Mouse (Mus musculus): ENCODE results near the gene Gm5431. TPM values are rescaled to one million over a fixed set of nuclear protein-coding genes. Genes with fewer than 3 reads are reported as not detected.

The Gm5431 gene
- polyA plus RNA-seq, 1 experiment from 2014 or later = 0.20 TPM

- H3K27ac ChIP-seq (ENCODE audit: low read length) = no peak overlapping the region
- ATAC-seq = no peak
- H3K4me3 ChIP-seq (replicated peaks; ENCODE audit: low read length) = no peak overlapping the region
- H3K4me1 ChIP-seq (replicated peaks; ENCODE audit: control insufficient read depth, insufficient read depth, low read length) = peaks cover 15% of the 10 kb centered on the region
- 87% methylated on average over 7 of the region's 7 CpGs for WGBS
- H3K4me2 ChIP-seq (ENCODE audit: low read length) = no peak overlapping the region
- H3K36me3 ChIP-seq (ENCODE audit: control insufficient read depth, insufficient read depth) = no peaks in the 10 kb centered on the region
- H3K9me3 ChIP-seq (ENCODE audit: control insufficient read depth, low read length) = no peaks in the 10 kb centered on the region
- H3K9ac ChIP-seq (replicated peaks; ENCODE audit: low read depth, low read length) = no peak overlapping the region
- no peaks in the 10 kb centered on the region; the same call in 1 of the 2 replicates for H3K27me3 ChIP-seq (replicated peaks; ENCODE audit: control insufficient read depth, insufficient read depth, low read length)
Observed at GRCm38 (mm10) chr11:48872695-48873300, 29.2 kb downstream of the Gm5431 start.

GRCm38 (mm10) chr11:48871817-48872541 is 30.0 kb downstream of the Gm5431 start:
- H3K27ac ChIP-seq (ENCODE audit: low read length) = no peak overlapping the region
- peaks cover 15% of the 10 kb centered on the region for H3K4me1 ChIP-seq (replicated peaks; ENCODE audit: control insufficient read depth, insufficient read depth, low read length)
- no peaks in the 10 kb centered on the region for H3K9me3 ChIP-seq (ENCODE audit: control insufficient read depth, low read length)
- peak; percentile 41 for ATAC-seq
- H3K4me3 ChIP-seq (replicated peaks; ENCODE audit: low read length) = peak overlapping the region; percentile 43
- 8% methylated on average over 17 of the region's 17 CpGs for WGBS
- no peaks in the 10 kb centered on the region; the same call in 1 of the 2 replicates for H3K27me3 ChIP-seq (replicated peaks; ENCODE audit: control insufficient read depth, insufficient read depth, low read length)
- H3K4me2 ChIP-seq (ENCODE audit: low read length) = peak overlapping the region; percentile 83
- H3K9ac ChIP-seq (replicated peaks; ENCODE audit: low read depth, low read length) = peak overlapping the region; percentile 54
- H3K36me3 ChIP-seq (ENCODE audit: control insufficient read depth, insufficient read depth) = no peaks in the 10 kb centered on the region

DNA sequence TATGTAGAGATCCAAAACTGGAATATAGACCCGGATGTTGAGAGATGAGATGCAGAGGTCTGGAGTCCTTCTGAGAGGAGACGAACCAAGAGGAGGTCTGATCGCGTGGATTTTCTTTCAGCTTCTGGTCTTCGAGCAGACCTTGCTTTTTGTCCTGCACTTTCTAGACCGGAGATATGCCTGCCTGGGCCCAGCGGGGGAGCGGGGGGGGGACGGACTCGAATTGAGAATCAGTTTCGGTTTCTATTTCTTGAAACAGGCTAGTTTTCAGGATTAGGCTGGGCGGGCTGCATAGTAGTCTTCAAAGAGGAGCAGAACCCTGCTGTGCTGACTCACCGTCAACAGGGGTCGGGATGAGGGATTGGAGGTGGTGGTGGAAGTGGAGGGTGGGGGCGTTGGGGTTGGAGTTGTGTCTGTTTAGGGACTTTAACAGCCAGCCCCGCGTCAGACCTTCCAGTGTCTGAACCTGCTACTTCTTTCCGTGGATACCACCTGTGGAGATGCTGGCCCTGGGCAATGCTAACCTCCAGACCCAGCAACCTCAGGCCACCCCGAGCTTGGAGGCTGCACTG is 30.7 kb downstream of the Gm5431 start, which contains the start of gene Irgm1:
Gene Irgm1, minus strand, starts transcription at position 483 of the 572 bp plus-strand sequence.
- Histone ChIP-seq H3K27me3 (replicated peaks; ENCODE audit: control insufficient read depth, insufficient read depth, low read length) (no peaks in the 10 kb centered on the region; the same call in 1 of the 2 replicates), H3K27ac (ENCODE audit: low read length) (no peak within 1 kb of the TSS), H3K4me2 (ENCODE audit: low read length) (peak within 1 kb of the TSS; percentile 83), H3K9ac (replicated peaks; ENCODE audit: low read depth, low read length) (peak within 1 kb of the TSS; percentile 54), H3K36me3 (ENCODE audit: control insufficient read depth, insufficient read depth) (no peaks in the 10 kb centered on the region), H3K4me3 (replicated peaks; ENCODE audit: low read length) (peak within 1 kb of the TSS; percentile 43), H3K9me3 (ENCODE audit: control insufficient read depth, low read length) (no peaks in the 10 kb centered on the region), H3K4me1 (replicated peaks; ENCODE audit: control insufficient read depth, insufficient read depth, low read length) (peaks cover 15% of the 10 kb centered on the region)
- peak; percentile 60 for ATAC-seq
- 1% methylated on average over 19 of the region's 19 CpGs for WGBS

DNA sequence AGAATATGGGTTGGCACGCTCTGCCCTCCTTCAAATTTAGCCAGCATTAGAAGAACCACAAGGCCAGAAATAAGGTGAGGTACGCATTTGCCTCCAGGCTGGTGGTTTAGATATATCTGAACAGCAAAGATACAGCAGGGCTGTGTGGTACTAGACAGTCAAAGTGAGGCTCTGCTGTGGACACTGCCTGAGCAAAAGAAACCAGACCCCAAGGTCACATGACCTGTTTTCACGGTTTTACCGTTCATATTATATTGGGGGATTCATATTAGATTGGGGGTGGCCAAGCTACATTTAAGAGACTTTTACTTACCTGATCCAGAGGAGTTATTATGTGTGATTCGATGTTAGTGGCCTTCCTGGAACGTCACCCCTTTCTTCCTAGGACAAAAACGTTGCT is 31.2 kb downstream of the Gm5431 start:
- H3K9me3 ChIP-seq (ENCODE audit: control insufficient read depth, low read length) = no peaks in the 10 kb centered on the region
- no peaks in the 10 kb centered on the region for H3K36me3 ChIP-seq (ENCODE audit: control insufficient read depth, insufficient read depth)
- ATAC-seq = no peak
- peak overlapping the region; percentile 83 for H3K4me2 ChIP-seq (ENCODE audit: low read length)
- no peak overlapping the region for H3K27ac ChIP-seq (ENCODE audit: low read length)
- H3K27me3 ChIP-seq (replicated peaks; ENCODE audit: control insufficient read depth, insufficient read depth, low read length) = no peaks in the 10 kb centered on the region; the same call in 1 of the 2 replicates
- peak overlapping the region; percentile 54 for H3K9ac ChIP-seq (replicated peaks; ENCODE audit: low read depth, low read length)
- peak overlapping the region; percentile 43 for H3K4me3 ChIP-seq (replicated peaks; ENCODE audit: low read length)
- H3K4me1 ChIP-seq (replicated peaks; ENCODE audit: control insufficient read depth, insufficient read depth, low read length) = peaks cover 15% of the 10 kb centered on the region
- WGBS = 32% methylated on average over 7 of the region's 7 CpGs

DNA sequence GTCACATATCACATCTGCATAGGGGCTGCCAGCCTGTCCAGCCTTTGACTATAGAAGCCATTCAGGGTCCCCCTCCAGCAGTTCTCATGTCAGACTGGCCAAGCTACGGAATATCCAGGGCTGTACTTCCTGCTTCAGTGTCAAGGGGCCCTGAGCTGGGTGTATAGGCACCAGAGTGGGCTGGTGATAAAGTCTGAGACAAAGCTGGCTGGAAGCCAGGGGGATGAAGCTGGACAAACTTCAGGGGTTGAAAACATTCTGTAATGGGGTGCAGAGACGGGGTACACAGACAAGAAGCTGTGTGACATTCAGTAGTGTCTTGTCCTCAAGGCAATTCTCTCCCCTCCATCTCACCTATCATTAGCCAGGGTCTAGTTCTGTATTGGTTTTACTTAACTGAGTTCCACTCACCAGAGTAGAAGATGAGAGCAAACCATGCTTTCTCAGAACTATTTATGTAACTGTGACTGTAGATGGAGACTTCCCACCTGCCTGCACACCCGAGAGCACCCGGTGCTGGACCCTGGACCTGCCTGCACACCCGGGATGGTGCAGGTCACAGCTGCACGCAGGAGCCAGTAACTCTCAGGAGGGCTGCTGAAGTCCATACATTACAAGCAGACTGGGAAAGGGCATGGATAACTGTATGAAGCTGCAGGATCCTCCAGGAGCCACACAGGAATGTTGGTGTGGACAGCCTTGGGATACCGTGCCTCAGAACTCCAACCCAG is 32.5 kb downstream of the Gm5431 start:
- H3K4me2 ChIP-seq (ENCODE audit: low read length) = no peak overlapping the region
- WGBS = 78% methylated on average over 7 of the region's 7 CpGs
- no peaks in the 10 kb centered on the region for H3K36me3 ChIP-seq (ENCODE audit: control insufficient read depth, insufficient read depth)
- no peaks in the 10 kb centered on the region for H3K9me3 ChIP-seq (ENCODE audit: control insufficient read depth, low read length)
- peaks cover 15% of the 10 kb centered on the region for H3K4me1 ChIP-seq (replicated peaks; ENCODE audit: control insufficient read depth, insufficient read depth, low read length)
- H3K27me3 ChIP-seq (replicated peaks; ENCODE audit: control insufficient read depth, insufficient read depth, low read length) = no peaks in the 10 kb centered on the region; the same call in 1 of the 2 replicates
- no peak overlapping the region for H3K27ac ChIP-seq (ENCODE audit: low read length)
- no peak overlapping the region for H3K4me3 ChIP-seq (replicated peaks; ENCODE audit: low read length)
- ATAC-seq = no peak
- no peak overlapping the region for H3K9ac ChIP-seq (replicated peaks; ENCODE audit: low read depth, low read length)

DNA sequence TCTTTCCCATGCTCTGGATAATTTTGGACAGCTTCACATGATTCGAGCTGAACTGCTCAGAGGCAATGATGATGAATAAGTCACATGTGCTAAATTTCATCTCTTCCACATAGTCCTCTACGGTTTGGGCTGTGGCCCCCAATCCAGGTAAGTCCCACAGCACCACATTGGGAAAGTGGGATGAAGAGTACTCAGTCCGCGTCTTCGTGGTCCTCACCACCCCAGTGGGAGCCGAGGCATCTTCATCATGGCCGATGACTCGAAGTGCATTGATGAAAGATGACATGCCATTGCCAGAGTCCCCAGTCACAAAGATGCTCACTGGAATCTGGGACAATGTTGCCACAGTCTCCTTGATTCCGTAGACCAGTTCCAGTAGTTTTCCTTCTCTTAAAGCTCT is 35.5 kb downstream of the Gm5431 start:
- H3K36me3 ChIP-seq (ENCODE audit: control insufficient read depth, insufficient read depth) = no peaks in the 10 kb centered on the region
- no peak overlapping the region for H3K27ac ChIP-seq (ENCODE audit: low read length)
- no peak for ATAC-seq
- H3K4me2 ChIP-seq (ENCODE audit: low read length) = no peak overlapping the region
- H3K9ac ChIP-seq (replicated peaks; ENCODE audit: low read depth, low read length) = no peak overlapping the region
- WGBS = 96% methylated on average over 9 of the region's 9 CpGs
- no peaks in the 10 kb centered on the region for H3K9me3 ChIP-seq (ENCODE audit: control insufficient read depth, low read length)
- H3K4me1 ChIP-seq (replicated peaks; ENCODE audit: control insufficient read depth, insufficient read depth, low read length) = peaks cover 7% of the 10 kb centered on the region
- H3K27me3 ChIP-seq (replicated peaks; ENCODE audit: control insufficient read depth, insufficient read depth, low read length) = no peaks in the 10 kb centered on the region; the same call in 1 of the 2 replicates
- H3K4me3 ChIP-seq (replicated peaks; ENCODE audit: low read length) = no peak overlapping the region

DNA sequence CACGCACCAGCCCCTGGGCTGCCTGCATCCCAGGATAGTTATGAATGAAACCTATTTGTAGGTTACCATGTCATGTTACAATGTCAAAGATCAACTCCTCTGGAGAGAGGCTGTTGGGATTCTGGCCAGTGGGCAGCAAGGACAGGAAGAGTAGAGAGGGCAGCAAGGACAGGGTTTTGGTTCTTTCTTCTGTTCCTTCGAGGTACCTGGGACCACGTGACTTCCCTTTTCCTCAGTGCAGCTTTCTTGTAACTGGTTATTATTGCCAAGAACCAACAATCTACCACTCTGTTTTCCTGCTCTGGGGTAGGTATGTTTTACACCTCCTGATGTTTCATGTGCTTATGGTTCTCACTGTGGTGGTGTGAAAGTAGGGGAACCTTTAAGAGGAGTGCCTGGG is 38.2 kb downstream of the Gm5431 start:
- ATAC-seq = no peak
- Histone ChIP-seq H3K4me2 (ENCODE audit: low read length) (no peak overlapping the region), H3K4me3 (replicated peaks; ENCODE audit: low read length) (no peak overlapping the region), H3K27ac (ENCODE audit: low read length) (no peak overlapping the region), H3K9ac (replicated peaks; ENCODE audit: low read depth, low read length) (no peak overlapping the region), H3K9me3 (ENCODE audit: control insufficient read depth, low read length) (no peaks in the 10 kb centered on the region), H3K27me3 (replicated peaks; ENCODE audit: control insufficient read depth, insufficient read depth, low read length) (peaks cover 6% of the 10 kb centered on the region), H3K36me3 (ENCODE audit: control insufficient read depth, insufficient read depth) (no peaks in the 10 kb centered on the region), H3K4me1 (replicated peaks; ENCODE audit: control insufficient read depth, insufficient read depth, low read length) (no peaks in the 10 kb centered on the region)
- 87% methylated on average over 3 of the region's 3 CpGs for WGBS

- no peak for ATAC-seq
- no peaks in the 10 kb centered on the region for H3K9me3 ChIP-seq (ENCODE audit: control insufficient read depth, low read length)
- peaks cover 6% of the 10 kb centered on the region for H3K27me3 ChIP-seq (replicated peaks; ENCODE audit: control insufficient read depth, insufficient read depth, low read length)
- WGBS = 79% methylated on average over 1 of the region's 1 CpGs
- H3K27ac ChIP-seq (ENCODE audit: low read length) = no peak overlapping the region
- H3K4me1 ChIP-seq (replicated peaks; ENCODE audit: control insufficient read depth, insufficient read depth, low read length) = peaks cover 9% of the 10 kb centered on the region; the same call in 1 of the 2 replicates
- no peak overlapping the region for H3K9ac ChIP-seq (replicated peaks; ENCODE audit: low read depth, low read length)
- no peaks in the 10 kb centered on the region for H3K36me3 ChIP-seq (ENCODE audit: control insufficient read depth, insufficient read depth)
- H3K4me3 ChIP-seq (replicated peaks; ENCODE audit: low read length) = no peak overlapping the region
- H3K4me2 ChIP-seq (ENCODE audit: low read length) = no peak overlapping the region
Observed at GRCm38 (mm10) chr11:48862784-48863319, 39.2 kb downstream of the Gm5431 start.

GRCm38 (mm10) chr11:48859014-48859413 is 43.0 kb downstream of the Gm5431 start:
- H3K9ac ChIP-seq (replicated peaks; ENCODE audit: low read depth, low read length) = no peak overlapping the region

More at GRCm38 (mm10) chr11:48859014-48859413, 43.0 kb downstream of the Gm5431 start:
- WGBS = 0% methylated on average over 6 of the region's 6 CpGs
- Histone ChIP-seq H3K4me2 (ENCODE audit: low read length) (peak overlapping the region; percentile 98), H3K9me3 (ENCODE audit: control insufficient read depth, low read length) (no peaks in the 10 kb centered on the region), H3K27me3 (replicated peaks; ENCODE audit: control insufficient read depth, insufficient read depth, low read length) (peaks cover 6% of the 10 kb centered on the region), H3K27ac (ENCODE audit: low read length) (no peak overlapping the region), H3K4me1 (replicated peaks; ENCODE audit: control insufficient read depth, insufficient read depth, low read length) (peaks cover 31% of the 10 kb centered on the region), H3K4me3 (replicated peaks; ENCODE audit: low read length) (peak overlapping the region; percentile 50), H3K36me3 (ENCODE audit: control insufficient read depth, insufficient read depth) (no peaks in the 10 kb centered on the region)
- no peak for ATAC-seq
